Mouse (Mus musculus) liver, adult 2 months (tissue): ENCODE measurements at regions not wholly inside any gene's neighbourhood (a gene's known extent, or its start where the extent isn't known, plus 50 kb on each side); places are given as distances from the start of the nearest gene placed in this dataset.

Source experiments
- DNase-seq: peaks from one replicate; pipeline ENCODE4 v3.0.0-alpha.2; 2011; ENCODE audit warnings: low read depth, low spot score; ENCODE audit errors: extremely low read depth
- H3K27ac ChIP-seq: fragments of 200-500 bp; replicated peaks from 2 replicates; pipeline ENCODE4 v1.5.1; 2012; ENCODE audit warnings: low read depth, mild to moderate bottlenecking, control low read depth, inconsistent platforms, low read length; ENCODE audit not compliant: insufficient read depth
- H3K27me3 ChIP-seq: fragments of 200-500 bp; 2 replicates; pipeline ENCODE4 v1.6.1; 2012; ENCODE audit warnings: mild to moderate bottlenecking, moderate library complexity, low read length, inconsistent platforms; ENCODE audit not compliant: control insufficient read depth, insufficient read depth
- H3K36me3 ChIP-seq: fragments of 200-500 bp; 2 replicates; pipeline ENCODE4 v1.6.1; 2012; ENCODE audit warnings: low read length, inconsistent platforms; ENCODE audit not compliant: control insufficient read depth, insufficient read depth
- H3K4me1 ChIP-seq: fragments of 200-500 bp; 2 replicates; pipeline ENCODE4 v1.6.1; 2011; ENCODE audit warnings: low read length; ENCODE audit not compliant: control insufficient read depth, insufficient read depth
- H3K4me3 ChIP-seq: fragments of 200-500 bp; 2 replicates; pipeline ENCODE4 v1.5.1; 2011; ENCODE audit warnings: low read depth, mild to moderate bottlenecking, control low read depth, low read length, moderate library complexity; ENCODE audit not compliant: insufficient read depth
- H3K79me2 ChIP-seq: fragments of 200-500 bp; 2 replicates; pipeline ENCODE4 v1.6.1; 2012; ENCODE audit warnings: inconsistent platforms, mild to moderate bottlenecking, low read length, moderate library complexity; ENCODE audit not compliant: control insufficient read depth, insufficient read depth
- H3K9ac ChIP-seq: fragments of 200-500 bp; 2 replicates; pipeline ENCODE4 v1.6.1; 2012; ENCODE audit warnings: low read depth, mild to moderate bottlenecking, control low read depth, inconsistent platforms, low read length
- CTCF ChIP-seq: fragments of 200-500 bp; IDR thresholded peaks from 2 replicates; pipeline ENCODE4 v1.5.1; 2011; ENCODE audit warnings: low read depth, low read length, control low read depth
- POLR2A ChIP-seq: fragments of 200-500 bp; IDR thresholded peaks from 2 replicates; pipeline ENCODE4 v1.6.1; 2011; ENCODE audit warnings: low read length, control low read depth; ENCODE audit not compliant: insufficient read depth; ENCODE audit errors: extremely low read depth
- WGBS: fragments of 180-500 bp; shearing (Covaris S2); methylation state at CpG from one replicate; pipeline ENCODE4 v1.1.7; 2018; 5-methylcytosine and 5-hydroxymethylcytosine counted together

- WGBS: 34% methylated on average over 1 of the region's 1 CpGs
- TF ChIP-seq POLR2A (no peak), CTCF (no peak)
These were observed 193.4 kb upstream of the Man1a start for GRCm38 (mm10) chr10:54269785-54270184.

GRCm38 (mm10) chr10:54269354-54269753 is 192.9 kb upstream of the Man1a start:
- H3K79me2 ChIP-seq: no peaks in the 10 kb centered on the region
- TF ChIP-seq CTCF: no peak
- no peak for TF ChIP-seq POLR2A

More at GRCm38 (mm10) chr10:54269785-54270184, 193.4 kb upstream of the Man1a start:
- Histone ChIP-seq H3K9ac (no peak overlapping the region), H3K36me3 (no peaks in the 10 kb centered on the region), H3K27me3 (no peaks in the 10 kb centered on the region), H3K79me2 (no peaks in the 10 kb centered on the region), H3K4me1 (no peaks in the 10 kb centered on the region), H3K27ac (no peak overlapping the region), H3K4me3 (no peak overlapping the region)
- no peak for DNase-seq

GRCm38 (mm10) chr10:54266656-54267055 is 190.2 kb upstream of the Man1a start:
- no peak overlapping the region for H3K4me3 ChIP-seq
- H3K79me2 ChIP-seq: no peaks in the 10 kb centered on the region
- no peak for DNase-seq
- no peak overlapping the region for H3K9ac ChIP-seq
- H3K36me3 ChIP-seq: no peaks in the 10 kb centered on the region
- H3K4me1 ChIP-seq: no peaks in the 10 kb centered on the region
- no peaks in the 10 kb centered on the region for H3K27me3 ChIP-seq
- 85% methylated on average over 4 of the region's 4 CpGs for WGBS
- TF ChIP-seq CTCF: no peak
- no peak for TF ChIP-seq POLR2A
- no peak overlapping the region for H3K27ac ChIP-seq

More at GRCm38 (mm10) chr10:54269354-54269753, 192.9 kb upstream of the Man1a start:
- H3K36me3 ChIP-seq: no peaks in the 10 kb centered on the region
- no peak overlapping the region for H3K4me3 ChIP-seq
- no peaks in the 10 kb centered on the region for H3K4me1 ChIP-seq
- H3K9ac ChIP-seq: no peak overlapping the region
- no peaks in the 10 kb centered on the region for H3K27me3 ChIP-seq
- H3K27ac ChIP-seq: no peak overlapping the region
- DNase-seq: no peak

GRCm38 (mm10) chr10:54254874-54255641 is 178.6 kb upstream of the Man1a start:
- TF ChIP-seq POLR2A (no peak), CTCF (no peak)
- H3K27me3 ChIP-seq: no peaks in the 10 kb centered on the region
- H3K36me3 ChIP-seq: no peaks in the 10 kb centered on the region
- H3K4me3 ChIP-seq: no peak overlapping the region
- WGBS: 76% methylated on average over 1 of the region's 1 CpGs
- no peak overlapping the region for H3K9ac ChIP-seq
- no peaks in the 10 kb centered on the region for H3K4me1 ChIP-seq
- no peak overlapping the region for H3K27ac ChIP-seq
- H3K79me2 ChIP-seq: no peaks in the 10 kb centered on the region
- DNase-seq: no peak

DNA sequence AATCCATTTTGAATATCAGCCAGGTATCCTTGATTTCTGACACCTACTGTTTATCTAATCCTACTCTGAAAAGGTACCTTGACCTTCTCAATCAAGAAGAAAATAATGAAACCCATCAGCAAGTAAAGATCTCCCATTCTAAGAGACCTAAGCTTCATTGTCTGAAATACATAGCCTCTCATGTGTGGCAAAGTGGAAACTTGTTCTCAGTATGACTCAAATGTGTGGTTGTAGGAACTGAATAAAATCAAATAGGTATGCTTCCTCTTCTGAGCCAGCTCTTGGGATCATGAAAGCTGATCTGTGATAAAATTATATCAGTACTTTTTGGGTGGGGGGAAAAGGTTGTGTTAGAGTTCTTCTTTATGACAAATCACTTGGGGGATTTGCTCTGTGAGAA is 168.6 kb upstream of the Man1a start:
- no peaks in the 10 kb centered on the region for H3K27me3 ChIP-seq
- no peaks in the 10 kb centered on the region for H3K79me2 ChIP-seq
- no peak overlapping the region for H3K9ac ChIP-seq
- H3K27ac ChIP-seq: no peak overlapping the region
- no peak overlapping the region for H3K4me3 ChIP-seq
- TF ChIP-seq POLR2A (no peak), CTCF (no peak)
- no peaks in the 10 kb centered on the region for H3K36me3 ChIP-seq
- DNase-seq: no peak
- no peaks in the 10 kb centered on the region for H3K4me1 ChIP-seq

- 75% methylated on average over 3 of the region's 3 CpGs for WGBS
- no peaks in the 10 kb centered on the region for H3K79me2 ChIP-seq
- no peak overlapping the region for H3K9ac ChIP-seq
- H3K4me3 ChIP-seq: no peak overlapping the region
- no peaks in the 10 kb centered on the region for H3K4me1 ChIP-seq
- TF ChIP-seq POLR2A: no peak
- no peak for TF ChIP-seq CTCF
- DNase-seq: no peak
- H3K27me3 ChIP-seq: 0 out of 2 replicates have a peak, but pooled peaks cover 2% of the 10 kb centered on the region
- no peaks in the 10 kb centered on the region for H3K36me3 ChIP-seq
- no peak overlapping the region for H3K27ac ChIP-seq
These were observed 126.0 kb upstream of the Man1a start for GRCm38 (mm10) chr10:54202362-54202761.
